Mouse (Mus musculus) heart, adult 2 months (tissue): ENCODE measurements around the gene Dimt1.

ENCODE experiments used
- CTCF ChIP-seq: fragments of 200-600 bp; IDR thresholded peaks from 2 replicates; pipeline ENCODE4 v1.8.1; 2022; ENCODE audit warnings: antibody characterized with exemption, mild to moderate bottlenecking, moderate library complexity
- EP300 ChIP-seq: fragments of 200-500 bp; IDR thresholded peaks from 2 replicates; pipeline ENCODE4 v1.6.1; 2011; ENCODE audit warnings: low read depth, low read length, control low read depth; ENCODE audit not compliant: insufficient read depth
- POLR2A ChIP-seq: fragments of 200-500 bp; IDR thresholded peaks from 2 replicates; pipeline ENCODE4 v1.6.1; 2011; ENCODE audit warnings: mild to moderate bottlenecking, low read depth, low read length, control low read depth; ENCODE audit not compliant: insufficient read depth

DNA sequence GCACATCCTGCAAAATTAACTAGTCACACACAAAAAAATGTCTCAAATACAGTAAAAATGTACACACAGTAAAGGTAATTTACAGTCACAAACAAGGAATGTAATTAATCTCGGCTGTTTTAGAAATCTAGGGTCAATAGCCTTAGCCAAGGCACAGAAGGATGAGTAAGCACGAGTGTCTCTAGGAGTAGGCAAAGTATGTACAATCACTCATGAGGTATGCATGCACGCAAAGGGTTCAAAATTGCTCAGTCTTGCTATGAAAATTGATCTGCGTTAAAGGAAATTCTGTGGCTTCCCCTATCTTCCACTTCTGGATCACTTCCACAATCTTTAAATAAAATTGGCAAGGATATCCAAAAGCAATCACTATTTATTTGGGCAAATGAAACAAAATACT lies 14.6 kb downstream of the Dimt1 start:
- TF ChIP-seq CTCF (no peak), POLR2A (no peak), EP300 (no peak)
